ENCODE assay signal across 8 mouse cellular contexts in genomic region chr3:30995283-30995898, GRCm38 (mm10). TPM values are rescaled to one million over a fixed set of nuclear protein-coding genes. Genes with fewer than 3 reads are reported as not detected.
DNase-seq lines count a peak whose midpoint lies in the region; ATAC-seq lines count a peak whose summit lies in the region.

Gene Prkci (plus strand): TSS chr3:30995747.

- intact Hi-C loops in heart, postnatal 14 days (cut with DNase I), result loop anchor here (5.0 kb wide), 1 partner anchor 62 kb away; no protein-coding TSS in a partner anchor

- no peaks in the 10 kb centered on the region for H3K27me3 ChIP-seq in forebrain, embryonic 14.5 days (replicated peaks; ENCODE audit: control insufficient read depth, insufficient read depth, low read length)
- H3K27me3 ChIP-seq in neural tube, embryonic 15.5 days (replicated peaks), result no peaks in the 10 kb centered on the region

- no peaks in the 10 kb centered on the region for H3K36me3 ChIP-seq in forebrain, embryonic 14.5 days (ENCODE audit: control insufficient read depth, insufficient read depth, low read length)
- H3K36me3 ChIP-seq in neural tube, embryonic 15.5 days, result no peaks in the 10 kb centered on the region

- ATAC-seq in forebrain, embryonic 14.5 days, result peak; percentile 99
- peak; percentile 99 for ATAC-seq in neural tube, embryonic 15.5 days (ENCODE audit: low FRiP score)

- WGBS in forebrain, embryonic 14.5 days, result under 1% methylated on average over 49 of the region's 50 CpGs
- under 1% methylated on average over 48 of the region's 50 CpGs for WGBS in neural tube, embryonic 15.5 days

- no peaks in the 10 kb centered on the region for H3K9me3 ChIP-seq in forebrain, embryonic 14.5 days (replicated peaks; ENCODE audit: control insufficient read depth, low read length)
- no peaks in the 10 kb centered on the region for H3K9me3 ChIP-seq in neural tube, embryonic 15.5 days (replicated peaks)

- peak within 1 kb of the TSS; percentile 61; the same call in 1 of the 2 replicates for H3K27ac ChIP-seq in forebrain, embryonic 14.5 days (ENCODE audit: low read depth, low read length)
- H3K27ac ChIP-seq in neural tube, embryonic 15.5 days (replicated peaks), result peak within 1 kb of the TSS; percentile 85

- H3K4me1 ChIP-seq in forebrain, embryonic 14.5 days (ENCODE audit: control insufficient read depth, insufficient read depth, low read length), result peaks cover 11% of the 10 kb centered on the region
- H3K4me1 ChIP-seq in neural tube, embryonic 15.5 days, result peaks cover 34% of the 10 kb centered on the region

- H3K4me3 ChIP-seq in forebrain, embryonic 14.5 days (ENCODE audit: low read depth, low read length), result peak within 1 kb of the TSS; percentile 84
- H3K4me3 ChIP-seq in neural tube, embryonic 15.5 days (replicated peaks), result peak within 1 kb of the TSS; percentile 74

- peak within 1 kb of the TSS; percentile 80 for H3K9ac ChIP-seq in forebrain, embryonic 14.5 days (ENCODE audit: low read length)
- H3K9ac ChIP-seq in neural tube, embryonic 15.5 days (replicated peaks), result peak within 1 kb of the TSS; percentile 84

- H3K4me2 ChIP-seq in forebrain, embryonic 14.5 days (ENCODE audit: low read length), result peak within 1 kb of the TSS; percentile 68
- H3K4me2 ChIP-seq in neural tube, embryonic 15.5 days, result peak within 1 kb of the TSS; percentile 60

- peak; percentile 97 for DNase-seq in ES-CJ7 (ENCODE audit: low read depth, low spot score)
- DNase-seq in cerebellum, adult 11 months, result peak; percentile 87
- DNase-seq in forebrain, embryonic 14.5 days (ENCODE audit: low spot score), result peak; percentile 99
- peak; percentile 95 for DNase-seq in heart, postnatal 14 days
- peak; percentile 92 for DNase-seq in layer of hippocampus, adult 11-12 months (ENCODE audit: low spot score)
- peak; percentile 94 for DNase-seq in lung, adult 18-20 months
- DNase-seq in testis, postnatal 14 days (ENCODE audit: low spot score), result peak; percentile 92

RNA-seq across cellular contexts. Expression of gene Prkci, which starts in this region (rescaled TPM):
- polyA plus RNA-seq in forebrain, embryonic 14.5 days (2014; fragmentation: Nextera tagmentation; extraction: Ambion mirVana), result 24.8 and 25.8 TPM in 2 replicates
- 10 to 100 TPM; 17.6 to 18.0 TPM for total RNA-seq in heart, postnatal 14 days (2021)
- 25.1 and 29.4 TPM in 2 replicates for polyA plus RNA-seq in neural tube, embryonic 15.5 days (2015; fragmentation: Nextera tagmentation; extraction: Ambion mirVana)

Comparison
In these comparisons a context has a peak if more than half of its experiments do, and no peak if none do; other contexts are left out.
1. Peak in every context shown above with its lines: DNase-seq, ATAC-seq, H3K4me3 ChIP-seq and H3K27ac ChIP-seq.